Mouse (Mus musculus) embryo, embryonic 10.5 days (tissue): ENCODE results near the gene Map3k12.

Experiments
- DNase-seq: peaks from one replicate; pipeline ENCODE4 v3.0.0-alpha.2; 2015; ENCODE audit warnings: low spot score

The Map3k12 gene

DNA sequence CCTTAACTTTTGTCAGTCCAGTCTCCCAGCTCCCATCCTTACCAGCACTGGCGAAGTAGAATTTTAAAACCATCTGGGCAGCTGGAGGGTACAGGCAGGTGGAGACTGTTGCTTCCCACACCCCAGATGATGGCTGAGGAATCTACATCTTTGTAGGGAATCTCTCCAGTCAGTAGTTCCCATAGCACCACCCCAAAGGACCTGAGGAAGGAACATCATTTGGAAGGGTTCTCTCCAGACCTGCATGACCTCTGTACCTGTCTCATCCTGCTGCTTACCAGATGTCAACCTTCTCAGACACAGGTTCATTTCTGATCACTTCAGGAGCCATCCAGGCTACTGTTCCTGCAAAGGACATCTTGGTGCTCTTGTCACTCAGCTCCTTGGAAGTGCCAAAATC, 13.4 kb downstream of the Map3k12 start, which contains the start of gene Gm10337:
Gm10337 (plus strand) TSS at position 276 of the 400 bp plus-strand sequence.
- no peak for DNase-seq

DNA sequence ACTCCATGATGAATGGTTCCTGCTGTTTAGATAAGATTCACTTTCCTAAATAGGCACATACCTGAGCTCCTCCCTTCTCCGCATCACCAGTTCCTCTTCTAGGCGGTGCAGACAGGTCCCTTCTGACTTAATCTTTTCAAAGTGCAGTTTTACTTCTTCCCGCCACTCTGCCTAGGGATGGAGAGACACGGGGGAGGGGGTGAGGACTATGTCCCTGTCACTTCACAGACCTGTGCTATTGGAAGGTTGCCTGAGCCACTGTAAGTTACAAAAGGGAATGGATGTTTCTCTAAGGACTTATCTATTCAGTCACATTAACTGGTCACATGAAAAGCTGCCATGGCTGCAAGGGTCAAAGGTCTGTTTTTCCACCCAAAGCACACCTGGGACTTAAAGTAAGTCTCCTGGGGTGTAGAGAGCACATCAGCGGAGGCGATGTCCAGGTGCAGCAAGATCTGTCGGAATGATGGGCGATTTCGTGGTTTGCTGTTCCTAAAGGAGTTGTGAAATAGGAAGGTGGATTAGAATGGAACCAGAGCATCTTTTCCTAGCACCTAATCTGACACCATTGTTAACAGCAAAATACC, 14.5 kb downstream of the Map3k12 start:
- DNase-seq = no peak

DNA sequence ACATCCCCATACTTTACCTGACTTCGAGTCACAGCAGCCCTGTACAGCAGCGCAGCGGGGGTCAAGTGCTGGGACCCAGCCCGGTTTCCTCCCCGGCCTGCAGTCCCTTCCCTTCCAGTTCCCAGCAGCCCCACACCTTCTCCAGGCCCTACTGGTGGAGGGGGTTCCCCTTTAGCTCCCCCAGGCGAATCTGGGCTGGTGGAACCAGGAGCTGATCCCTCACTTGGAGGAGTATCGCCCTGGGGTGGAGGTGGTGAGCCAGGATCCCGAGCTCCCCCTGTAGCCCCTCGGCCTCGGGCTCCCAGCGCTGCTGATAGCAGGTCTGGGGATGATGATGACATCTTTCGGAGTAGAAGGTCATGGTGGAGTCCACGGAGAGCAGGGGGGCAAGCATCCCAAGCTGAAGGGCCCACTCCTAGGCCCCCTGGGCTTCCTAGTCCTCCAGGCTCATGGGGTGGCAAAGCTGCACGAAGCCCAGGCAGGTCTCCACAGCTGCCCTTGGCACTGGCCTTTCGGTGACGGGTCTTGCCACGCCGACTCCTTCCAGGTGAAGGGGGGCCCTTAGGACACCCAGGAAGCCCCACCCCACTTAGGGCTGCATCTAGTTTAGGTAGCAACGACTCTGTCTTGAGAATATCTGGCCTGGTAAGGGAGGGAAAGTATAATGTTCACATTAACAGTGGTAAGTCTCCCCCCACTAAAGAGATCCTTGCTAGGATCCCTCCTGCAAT, 15.6 kb downstream of the Map3k12 start:
- DNase-seq = no peak

- DNase-seq = no peak
Measured at GRCm38 (mm10) chr15:102500479-102500878, 16.4 kb downstream of the Map3k12 start.

GRCm38 (mm10) chr15:102499851-102500250, 17.0 kb downstream of the Map3k12 start:
- DNase-seq = no peak

- DNase-seq = no peak
Measured at GRCm38 (mm10) chr15:102499370-102499769, 17.5 kb downstream of the Map3k12 start.

GRCm38 (mm10) chr15:102498322-102498721, 18.5 kb downstream of the Map3k12 start:
- DNase-seq = no peak

GRCm38 (mm10) chr15:102487664-102488063, 29.2 kb downstream of the Map3k12 start:
- DNase-seq = no peak

GRCm38 (mm10) chr15:102485853-102486252, 31.0 kb downstream of the Map3k12 start:
- DNase-seq = no peak

DNA sequence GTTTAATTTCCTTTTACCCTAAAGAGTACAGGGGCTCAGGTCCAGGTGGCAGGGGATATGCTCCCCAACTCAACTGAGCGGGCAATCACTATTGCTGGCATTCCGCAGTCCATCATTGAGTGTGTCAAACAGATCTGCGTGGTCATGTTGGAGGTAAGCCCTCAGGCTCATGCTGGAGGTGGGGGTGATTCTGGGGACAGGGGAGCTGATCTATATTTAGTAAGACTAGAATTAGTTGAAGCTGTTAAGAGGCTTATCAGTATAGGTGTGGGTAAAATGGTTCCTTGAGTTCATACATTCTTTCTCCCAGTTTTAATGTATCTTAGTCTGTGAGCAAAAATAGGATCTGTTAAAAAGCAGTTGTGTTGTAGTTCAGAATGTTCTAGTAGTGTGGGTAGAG, 33.7 kb downstream of the Map3k12 start:
- DNase-seq = no peak

GRCm38 (mm10) chr15:102474520-102474919, 42.3 kb downstream of the Map3k12 start:
- DNase-seq = no peak

GRCm38 (mm10) chr15:102473246-102473645, 43.6 kb downstream of the Map3k12 start:
- DNase-seq = no peak

DNA sequence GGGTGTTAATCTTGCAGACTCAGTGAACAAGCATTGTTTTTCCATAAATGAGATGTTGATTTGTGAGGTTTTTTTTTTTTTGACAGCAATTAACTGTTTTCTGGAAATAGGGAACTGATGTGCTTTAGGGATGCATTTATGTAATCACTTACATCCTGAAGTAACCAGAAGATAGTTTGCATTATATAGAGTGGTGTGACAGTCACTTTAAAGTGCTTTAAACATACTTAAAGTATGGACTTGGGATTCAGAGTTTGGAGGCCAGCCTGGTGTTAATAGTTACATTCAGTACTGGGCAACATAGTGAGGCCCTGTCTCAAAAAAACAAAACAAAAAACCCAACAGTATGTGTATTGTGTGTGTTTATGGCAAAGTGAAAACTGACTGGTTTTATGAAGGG, 45.1 kb downstream of the Map3k12 start:
- DNase-seq = no peak

DNA sequence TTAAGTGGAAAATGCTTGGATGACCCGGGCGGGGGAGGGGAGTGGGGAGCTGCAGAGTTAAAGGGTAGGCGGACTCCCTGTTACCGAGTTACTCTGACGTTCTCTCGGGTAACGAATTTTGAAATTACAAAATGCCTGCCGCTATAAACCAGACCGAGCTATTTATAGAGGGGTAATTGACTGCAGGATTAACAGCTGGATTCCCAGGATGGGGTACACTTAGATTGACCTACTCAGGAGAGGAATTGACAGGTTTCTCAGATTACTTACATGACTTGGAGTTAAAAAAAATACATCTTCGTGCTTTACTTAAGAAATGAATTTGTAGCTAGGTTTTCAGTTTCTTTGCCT, 45.6 kb downstream of the Map3k12 start:
- no peak for DNase-seq

DNA sequence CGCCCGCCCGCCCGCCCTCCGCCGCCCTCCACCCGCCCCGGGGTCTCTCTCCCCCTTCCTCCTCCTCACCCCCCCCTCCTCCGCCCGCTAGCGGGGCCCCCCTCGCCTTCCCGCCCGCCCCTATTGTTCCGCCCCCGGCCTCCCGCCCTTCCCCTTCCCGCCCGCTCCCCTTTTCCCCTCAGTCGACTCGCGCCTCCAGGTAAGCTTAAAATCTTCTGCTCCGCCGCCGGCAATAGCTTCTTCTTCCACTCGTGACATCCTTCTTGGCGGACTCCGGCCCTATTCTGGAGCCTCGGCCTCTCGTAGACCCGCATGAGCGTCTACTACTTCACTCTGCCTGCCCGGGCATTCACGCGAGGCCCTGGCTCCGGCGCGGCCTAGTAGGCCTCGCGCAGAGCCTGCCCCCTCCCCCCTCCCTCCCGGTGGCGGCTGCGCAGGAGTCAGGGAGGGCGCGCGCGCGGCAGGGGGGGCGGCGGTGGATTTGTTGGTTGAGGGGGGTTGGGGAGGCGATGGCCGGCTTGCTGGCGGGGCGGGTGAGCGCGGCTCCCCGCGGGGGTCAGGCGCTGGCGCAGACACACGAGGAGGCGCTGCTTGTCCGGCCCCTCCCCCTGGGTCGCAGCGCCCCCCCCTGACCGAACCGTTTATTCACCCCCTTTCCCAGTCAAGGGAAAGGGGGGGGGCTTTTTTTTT, 46.1 kb downstream of the Map3k12 start:
- peak; percentile 85 for DNase-seq

- DNase-seq = peak; percentile 99
Measured at GRCm38 (mm10) chr15:102470183-102470604, 46.7 kb downstream of the Map3k12 start, which contains the start of gene Pcbp2. Gene Pcbp2 (plus strand): TSS chr15:102470539.

DNA sequence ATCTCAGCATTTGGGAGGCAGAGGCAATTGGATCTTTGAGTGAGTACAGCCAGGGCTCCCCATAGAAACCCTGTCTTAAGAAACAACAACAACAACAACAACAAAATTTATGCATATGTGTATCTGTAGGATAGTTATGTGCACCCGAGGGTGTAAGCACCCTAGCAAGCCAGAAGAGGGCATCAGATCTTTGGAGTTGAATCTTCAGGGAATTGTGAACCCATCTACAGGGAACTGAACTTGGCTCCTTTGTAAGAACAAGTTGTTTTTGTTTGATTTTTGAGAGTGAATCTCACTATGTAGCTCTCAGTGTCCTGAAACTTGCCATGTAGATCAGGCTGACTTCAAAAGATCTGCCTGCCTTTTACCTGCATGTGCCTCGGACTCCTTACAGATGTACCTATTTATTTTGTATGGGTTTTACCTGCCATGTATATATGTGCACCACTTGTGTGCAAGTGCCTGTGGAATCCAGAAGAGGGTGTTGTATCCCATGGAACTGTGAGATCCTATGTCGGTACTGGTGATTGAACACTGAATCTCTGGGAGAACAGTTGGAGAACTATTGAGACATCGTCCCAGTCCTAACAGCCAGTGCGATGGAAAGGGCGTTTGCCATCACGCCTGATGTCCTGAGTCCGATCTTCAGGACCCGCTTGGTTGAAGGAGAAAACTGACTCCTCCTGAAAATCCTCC, 48.0 kb downstream of the Map3k12 start:
- no peak for DNase-seq

DNA sequence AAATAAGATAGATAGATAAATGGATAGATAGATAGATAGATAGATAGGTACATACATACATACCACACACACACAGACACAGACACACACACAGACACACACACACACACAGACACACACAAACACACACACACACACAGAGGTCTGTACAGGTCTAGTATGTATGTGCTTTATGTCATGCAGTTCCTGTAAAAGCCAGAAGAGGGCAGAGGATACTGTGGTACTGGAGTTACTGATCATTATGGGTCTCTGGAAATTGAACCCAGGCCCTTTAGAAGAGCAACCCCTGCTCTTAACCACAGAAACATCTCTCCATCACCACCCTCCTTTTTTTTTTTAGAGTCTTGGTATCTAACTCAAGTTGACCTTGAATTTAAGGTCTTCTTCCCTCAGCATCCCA, 53.2 kb downstream of the Map3k12 start:
- peak; percentile 60 for DNase-seq

- DNase-seq = no peak
Measured at GRCm38 (mm10) chr15:102461430-102462075, 55.3 kb downstream of the Map3k12 start.

DNA sequence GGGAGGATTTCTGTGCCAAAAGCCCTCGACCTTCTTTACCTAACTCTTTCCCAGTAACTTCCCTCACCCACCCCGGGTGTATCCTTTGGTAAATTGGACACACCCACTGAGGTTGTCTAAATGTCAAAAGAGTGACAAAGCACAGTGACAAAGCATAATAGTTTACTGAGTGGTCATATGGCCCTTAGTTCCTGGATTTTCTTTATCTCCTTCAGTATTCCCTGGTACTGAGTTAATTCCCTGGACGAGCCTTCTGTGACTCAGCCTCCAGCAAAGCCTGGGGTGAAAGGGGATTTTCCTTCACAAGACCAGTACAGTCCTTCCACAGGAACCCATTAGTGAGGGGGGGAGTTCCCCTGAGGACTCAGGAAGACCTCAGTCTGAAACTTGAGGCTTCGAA, 55.9 kb downstream of the Map3k12 start:
- DNase-seq = no peak

DNA sequence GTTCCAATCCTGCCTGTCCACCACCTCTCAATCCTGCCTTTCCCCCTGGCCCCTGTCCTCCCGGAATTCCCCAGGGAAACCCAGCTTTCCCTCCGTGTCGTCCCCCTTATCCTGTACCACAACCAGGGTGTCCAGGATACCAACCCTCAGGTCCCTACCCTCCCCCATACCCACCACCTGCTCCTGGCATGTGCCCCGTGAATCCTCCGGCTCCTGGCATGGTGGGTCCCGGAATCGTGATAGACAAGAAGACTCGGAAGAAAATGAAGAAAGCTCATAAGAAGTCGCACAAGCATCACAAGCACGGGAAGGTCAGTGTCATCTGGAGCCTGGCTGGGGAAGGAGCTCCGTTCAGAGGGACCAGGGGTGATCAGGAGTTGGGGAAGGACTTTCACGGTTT, 56.5 kb downstream of the Map3k12 start:
- DNase-seq = no peak

DNA sequence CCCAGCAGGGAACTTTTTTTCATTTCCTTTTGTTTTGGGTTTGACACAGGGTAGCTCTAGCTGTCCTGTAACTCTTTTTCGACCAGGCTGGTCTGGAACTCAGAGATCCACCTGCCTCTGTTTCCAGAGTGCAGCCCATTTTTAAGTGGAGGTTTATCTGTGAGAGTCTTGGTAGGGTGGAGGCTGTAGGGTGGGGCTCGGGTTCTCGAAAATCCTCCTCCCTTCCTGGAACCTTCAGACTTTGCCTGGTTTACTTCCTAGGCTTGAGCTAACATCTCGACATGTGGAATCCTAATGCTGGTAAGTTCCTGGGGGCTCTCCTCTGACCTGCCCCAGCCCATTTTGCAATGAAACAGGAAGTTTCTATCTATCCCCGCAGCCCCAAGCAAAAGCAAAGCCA, 57.0 kb downstream of the Map3k12 start:
- DNase-seq = no peak
